Mouse (Mus musculus) limb, embryonic 10.5 days (tissue): Measurements from ENCODE around the gene Aqp12. TPM values are rescaled to one million over a fixed set of nuclear protein-coding genes. Genes with fewer than 3 reads are reported as not detected.

Experiments
- DNase-seq: peaks from one replicate; pipeline ENCODE4 v3.0.0-alpha.2; 2017; ENCODE audit warnings: low spot score
- H3K27ac ChIP-seq: fragments of 300-500 bp; sonication (generic); 2 replicates; pipeline ENCODE4 v1.5.1; 2016; ENCODE audit warnings: mild to moderate bottlenecking
- H3K27me3 ChIP-seq: fragments of 300-500 bp; sonication (generic); 2 replicates; pipeline ENCODE4 v1.6.1; 2016; ENCODE audit warnings: low read depth, mild to moderate bottlenecking; ENCODE audit not compliant: poor library complexity, severe bottlenecking
- H3K36me3 ChIP-seq: fragments of 300-500 bp; sonication (generic); 2 replicates; pipeline ENCODE4 v1.6.1; 2016; ENCODE audit warnings: mild to moderate bottlenecking, moderate library complexity
- H3K4me1 ChIP-seq: fragments of 300-500 bp; sonication (generic); 2 replicates; pipeline ENCODE4 v1.6.1; 2016
- H3K4me3 ChIP-seq: fragments of 300-500 bp; sonication (generic); 2 replicates; pipeline ENCODE4 v1.5.1; 2016; ENCODE audit warnings: mild to moderate bottlenecking, moderate library complexity
- H3K9me3 ChIP-seq: fragments of 300-500 bp; sonication (generic); replicated peaks from 2 replicates; pipeline ENCODE4 v1.6.1; 2016; ENCODE audit warnings: mild to moderate bottlenecking
- WGBS: fragments of 180-500 bp; shearing (Covaris S2); methylation state at CpG from one replicate; pipeline ENCODE4 v1.1.7; 2016; 5-methylcytosine and 5-hydroxymethylcytosine counted together
- polyA plus RNA-seq: library from polyadenylated mRNA; unstranded; fragments of >200 nt; fragmentation: Nextera tagmentation; extraction: Ambion mirVana; gene quantifications from 2 replicates; pipeline ENCODE4 v1.2.1, GENCODE M21; 2016

The Aqp12 gene
- polyA plus RNA-seq, 1 experiment from 2014 or later = not detected

GRCm38 (mm10) chr1:93030060-93030459, 23.9 kb downstream of the Aqp12 start:
- no peaks in the 10 kb centered on the region for H3K9me3 ChIP-seq
- no peaks in the 10 kb centered on the region for H3K27me3 ChIP-seq
- no peak overlapping the region for H3K4me3 ChIP-seq
- 79% methylated on average over 2 of the region's 2 CpGs for WGBS
- no peak overlapping the region for H3K27ac ChIP-seq
- peaks cover 6% of the 10 kb centered on the region for H3K4me1 ChIP-seq
- no peak for DNase-seq
- no peaks in the 10 kb centered on the region for H3K36me3 ChIP-seq

GRCm38 (mm10) chr1:93031199-93031598, 25.1 kb downstream of the Aqp12 start:
- Histone ChIP-seq H3K36me3 (no peaks in the 10 kb centered on the region), H3K9me3 (no peaks in the 10 kb centered on the region), H3K4me3 (no peak overlapping the region), H3K27ac (0 out of 2 replicates have a peak overlapping the region, but pooled peaks have one; percentile 22), H3K4me1 (peaks cover 6% of the 10 kb centered on the region), H3K27me3 (no peaks in the 10 kb centered on the region)
- 92% methylated on average over 3 of the region's 3 CpGs for WGBS
- no peak for DNase-seq

- Histone ChIP-seq H3K4me3 (no peak overlapping the region), H3K27ac (peak overlapping the region; percentile 53; the same call in 1 of the 2 replicates), H3K36me3 (no peaks in the 10 kb centered on the region), H3K27me3 (no peaks in the 10 kb centered on the region), H3K4me1 (peaks cover 6% of the 10 kb centered on the region), H3K9me3 (no peaks in the 10 kb centered on the region)
- no peak for DNase-seq
- WGBS = 71% methylated on average over 8 of the region's 8 CpGs
These were observed 27.9 kb downstream of the Aqp12 start for GRCm38 (mm10) chr1:93033989-93034388.

- Histone ChIP-seq H3K4me3 (no peak overlapping the region), H3K4me1 (peaks cover 6% of the 10 kb centered on the region), H3K9me3 (no peaks in the 10 kb centered on the region), H3K36me3 (no peaks in the 10 kb centered on the region), H3K27me3 (no peaks in the 10 kb centered on the region), H3K27ac (no peak overlapping the region)
- 82% methylated on average over 4 of the region's 4 CpGs for WGBS
- DNase-seq = no peak
These were observed 29.8 kb downstream of the Aqp12 start for GRCm38 (mm10) chr1:93035981-93036380.

GRCm38 (mm10) chr1:93046153-93046789, 40.1 kb downstream of the Aqp12 start:
- WGBS = 89% methylated on average over 10 of the region's 10 CpGs
- Histone ChIP-seq H3K36me3 (no peaks in the 10 kb centered on the region), H3K27me3 (no peaks in the 10 kb centered on the region), H3K27ac (peak overlapping the region; percentile 37; the same call in 1 of the 2 replicates), H3K4me1 (peaks cover 13% of the 10 kb centered on the region), H3K4me3 (no peak overlapping the region), H3K9me3 (no peaks in the 10 kb centered on the region)
- DNase-seq = no peak

GRCm38 (mm10) chr1:93050071-93050470, 43.9 kb downstream of the Aqp12 start:
- 88% methylated on average over 3 of the region's 3 CpGs for WGBS
- Histone ChIP-seq H3K27ac (no peak overlapping the region), H3K4me3 (no peak overlapping the region), H3K4me1 (peaks cover 20% of the 10 kb centered on the region), H3K36me3 (no peaks in the 10 kb centered on the region), H3K9me3 (no peaks in the 10 kb centered on the region), H3K27me3 (no peaks in the 10 kb centered on the region)
- DNase-seq = no peak

- Histone ChIP-seq H3K27me3 (no peaks in the 10 kb centered on the region), H3K4me3 (peak overlapping the region; percentile 26; the same call in 1 of the 2 replicates)
- 48% methylated on average over 20 of the region's 23 CpGs for WGBS
These were observed 45.1 kb downstream of the Aqp12 start for GRCm38 (mm10) chr1:93051124-93051833.

More at GRCm38 (mm10) chr1:93051124-93051833, 45.1 kb downstream of the Aqp12 start:
- Histone ChIP-seq H3K27ac (peak overlapping the region; percentile 50), H3K36me3 (no peaks in the 10 kb centered on the region), H3K9me3 (no peaks in the 10 kb centered on the region), H3K4me1 (peaks cover 20% of the 10 kb centered on the region)
- peak; percentile 35 for DNase-seq

Other genes with a start within 250 kb of the Aqp12 start
- 82.0 and 87.4 TPM in 2 replicates for gene Gpc1, start 174.7 kb upstream of the Aqp12 start, polyA plus RNA-seq
- 0.29 and 0.36 TPM in 2 replicates for gene Ankmy1, start 103.4 kb upstream of the Aqp12 start, polyA plus RNA-seq
- gene Dusp28, start 99.4 kb upstream of the Aqp12 start, polyA plus RNA-seq = 8.8 TPM in 2 replicates
- gene Rnpepl1, start 95.6 kb upstream of the Aqp12 start, polyA plus RNA-seq = 29.6 and 31.8 TPM in 2 replicates
- 38.4 and 42.1 TPM in 2 replicates for gene Capn10, start 72.0 kb upstream of the Aqp12 start, polyA plus RNA-seq
- gene Gpr35, start 55.5 kb upstream of the Aqp12 start, polyA plus RNA-seq = 0.13 and 0.35 TPM in 2 replicates
- gene Kif1a, start 95.6 kb downstream of the Aqp12 start, polyA plus RNA-seq = 2.2 and 4.9 TPM in 2 replicates
- 0.11 TPM in 1 of 2 replicates, not detected in the other for gene Agxt, start 128.9 kb downstream of the Aqp12 start, polyA plus RNA-seq
- 0.74 and 1.4 TPM in 2 replicates for gene 2310007B03Rik, start 154.6 kb downstream of the Aqp12 start, polyA plus RNA-seq
- 0.33 and 0.34 TPM in 2 replicates for gene Crocc2, start 162.4 kb downstream of the Aqp12 start, polyA plus RNA-seq
- gene Sned1, start 229.5 kb downstream of the Aqp12 start, polyA plus RNA-seq = 12.0 and 27.8 TPM in 2 replicates